Mouse (Mus musculus): ENCODE measurements at regions not wholly inside any gene's neighbourhood (a gene's known extent, or its start where the extent isn't known, plus 50 kb on each side); places are given as distances from the start of the nearest gene placed in this dataset.

DNA sequence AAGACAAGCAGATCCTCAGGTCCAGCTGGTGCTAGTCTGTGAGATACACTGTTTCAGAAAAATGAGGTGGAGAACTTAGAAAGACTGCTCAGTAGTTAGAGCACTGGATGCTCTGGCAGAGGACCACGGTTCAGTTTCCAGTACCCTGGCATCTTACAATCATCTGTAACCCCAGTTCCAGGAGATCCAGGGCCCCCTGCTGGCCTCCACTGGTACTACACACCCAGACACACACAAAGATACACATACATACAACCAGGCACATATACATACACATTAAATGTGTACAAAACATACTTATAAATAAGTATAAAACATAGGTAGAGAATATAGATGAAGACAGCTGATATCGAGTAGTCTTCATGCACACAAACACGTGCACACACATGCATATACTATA lies 97.4 kb upstream of the Supt20 start:
- TF ChIP-seq POLR2A (IDR thresholded peaks at IDR 0.05; ENCODE audit: low read depth, low read length) (no peak), CTCF (IDR thresholded peaks at IDR 0.05; ENCODE audit: extremely low read depth, insufficient read depth, insufficient read length, insufficient replicate concordance) (peak; percentile 3; the same call in 1 of the 2 replicates)

All from spleen, adult 2 months (tissue).